Mouse (Mus musculus): ENCODE data around the gene Zfp526. TPM values are rescaled to one million over a fixed set of nuclear protein-coding genes. Genes with fewer than 3 reads are reported as not detected.

Gene Zfp526
- total and polyA plus RNA-seq, 3 experiments = 2.2 to 7.0 (median 6.5) TPM

- H3K27me3 ChIP-seq (replicated peaks) = no peaks in the 10 kb centered on the region
- H3K36me3 ChIP-seq (replicated peaks in 1 of 2; ENCODE audit: control insufficient read depth in 1 of 2, insufficient read depth in 1 of 2, low read length in 1 of 2) = peaks cover 20 to 40% of the 10 kb centered on the region in 2 experiments
- in situ Hi-C loops (cut with MboI; ENCODE audit: low pct_ligation_motif_present, low pct_unique_long_range_greater_than_20kb, low sequenced_read_pairs) (no loop called here), dilution Hi-C loops (cut with MboI; ENCODE audit: extremely low pct_ligation_motif_present, extremely low pct_unique_long_range_greater_than_20kb, low sequenced_read_pairs) (no loop called here)
- peaks cover 9% of the 10 kb centered on the region for H3K79me2 ChIP-seq (replicated peaks; ENCODE audit: control insufficient read depth, extremely low read depth, insufficient read depth, poor library complexity, severe bottlenecking)
- H3K4me2 ChIP-seq (ENCODE audit: insufficient read depth, low read depth, poor library complexity, severe bottlenecking) = peak overlapping the region; percentile 87
- H3K4me3 ChIP-seq (replicated peaks in 1 of 3; ENCODE audit: low read depth in 2 of 3, low read length in 2 of 3, poor library complexity in 1 of 3) = peak overlapping the region; percentile 73 to 86 (median 86)
- H3K9ac ChIP-seq (ENCODE audit: insufficient read depth, low read depth) = peak overlapping the region; percentile 69
- no peaks in the 10 kb centered on the region for H3K9me3 ChIP-seq (replicated peaks; ENCODE audit: low read length)
- peak; percentile 98 for DNase-seq (ENCODE audit: extremely low read depth)
- peak; percentile 67 for TF ChIP-seq MAX (IDR thresholded peaks at IDR 0.05; ENCODE audit: low read length)
- no peak for TF ChIP-seq EP300 (IDR thresholded peaks at IDR 0.05; ENCODE audit: low read length)
- no peak for TF ChIP-seq MEF2A (IDR thresholded peaks at IDR 0.05; ENCODE audit: borderline replicate concordance, low read depth, low read length)
- no peak for TF ChIP-seq RCOR1 (conservative IDR thresholded peaks at IDR 0.05; ENCODE audit: low read depth, low read length)
- TF ChIP-seq E2F4 (IDR thresholded peaks at IDR 0.05; ENCODE audit: insufficient replicate concordance, low read depth, low read length) = no peak
- TF ChIP-seq HCFC1 (IDR thresholded peaks at IDR 0.05; ENCODE audit: low read depth, low read length) = peak; percentile 23
- no peak for TF ChIP-seq USF2 (conservative IDR thresholded peaks at IDR 0.05; ENCODE audit: low read depth, low read length)
- no peak for TF ChIP-seq UBTF (IDR thresholded peaks at IDR 0.05; ENCODE audit: low read depth, low read length)
- TF ChIP-seq JUN (IDR thresholded peaks at IDR 0.05; ENCODE audit: insufficient read depth, low read depth, low read length) = no peak
- no peak for TF ChIP-seq CTCF (conservative IDR thresholded peaks at IDR 0.05 in 1 of 2, IDR thresholded peaks at IDR 0.05 in 1 of 2; ENCODE audit: low read depth in 2 of 2, low read length in 2 of 2)
- TF ChIP-seq ZMIZ1 (IDR thresholded peaks at IDR 0.05; ENCODE audit: low read depth, low read length) = peak; percentile 53; the same call in 1 of the 2 replicates
- TF ChIP-seq RAD21 (IDR thresholded peaks at IDR 0.05; ENCODE audit: low read depth, low read length) = no peak
- peak; percentile 13 for TF ChIP-seq SIN3A (IDR thresholded peaks at IDR 0.05; ENCODE audit: low read length)
- TF ChIP-seq GABPA (IDR thresholded peaks at IDR 0.05; ENCODE audit: insufficient replicate concordance, low read depth, low read length) = no peak
- peak; percentile 60 for TF ChIP-seq MXI1 (IDR thresholded peaks at IDR 0.05; ENCODE audit: low read depth, low read length)
- TF ChIP-seq ELF1 (IDR thresholded peaks at IDR 0.05; ENCODE audit: low read depth, low read length) = 0 out of 2 replicates have a peak, but pooled peaks have one; percentile 40
- TF ChIP-seq KAT2A (IDR thresholded peaks at IDR 0.05; ENCODE audit: insufficient replicate concordance, low read length) = no peak
- TF ChIP-seq PAX5 (IDR thresholded peaks at IDR 0.05; ENCODE audit: low read length) = no peak
- 0 out of 2 replicates have a peak, but pooled peaks have one; percentile 34 for TF ChIP-seq BHLHE40 (IDR thresholded peaks at IDR 0.05; ENCODE audit: low read depth, low read length)
- TF ChIP-seq SMC3 (IDR thresholded peaks at IDR 0.05; ENCODE audit: low read depth, low read length) = no peak
- peak; percentile 5; the same call in 1 of the 2 replicates for TF ChIP-seq MYC (IDR thresholded peaks at IDR 0.05; ENCODE audit: low read depth, low read length)
- peak; percentile 79 for TF ChIP-seq POLR2A (IDR thresholded peaks at IDR 0.05; ENCODE audit: low read depth, low read length)
- TF ChIP-seq ZNF384 (IDR thresholded peaks at IDR 0.05; ENCODE audit: low read depth, low read length) = no peak
- TF ChIP-seq CHD2 (IDR thresholded peaks at IDR 0.05; ENCODE audit: low read length) = no peak
- no peak for TF ChIP-seq CHD1 (IDR thresholded peaks at IDR 0.05; ENCODE audit: low read depth, low read length)
- TF ChIP-seq NELFE (IDR thresholded peaks at IDR 0.05; ENCODE audit: low read depth, low read length) = peak; percentile 76
- peak; percentile 45; the same call in 1 of the 2 replicates for TF ChIP-seq TBP (conservative IDR thresholded peaks at IDR 0.05; ENCODE audit: low read depth, low read length)
- 0 out of 2 replicates have a peak, but pooled peaks have one; percentile 27 for TF ChIP-seq JUND (conservative IDR thresholded peaks at IDR 0.05; ENCODE audit: low read depth, low read length)
- no peak for TF ChIP-seq MAZ (IDR thresholded peaks at IDR 0.05; ENCODE audit: low read depth, low read length)
- TF ChIP-seq MAFK (IDR thresholded peaks at IDR 0.05; ENCODE audit: insufficient replicate concordance, low read length) = no peak
- no peak for TF ChIP-seq ETS1 (conservative IDR thresholded peaks at IDR 0.05; ENCODE audit: low read depth, low read length)
- peak; percentile 96 for TF ChIP-seq NRF1 (IDR thresholded peaks at IDR 0.05; ENCODE audit: low read depth, low read length)
- peak; percentile 65; the same call in 1 of the 2 replicates for TF ChIP-seq POLR2AphosphoS2 (IDR thresholded peaks at IDR 0.05; ENCODE audit: low read depth, low read length)
- TF ChIP-seq TCF12 (IDR thresholded peaks at IDR 0.05; ENCODE audit: low read depth, low read length) = peak; percentile 9; the same call in 1 of the 2 replicates
- TF ChIP-seq ZC3H11A (IDR thresholded peaks at IDR 0.05; ENCODE audit: low read depth, low read length) = no peak
- no peak for TF ChIP-seq USF1 (IDR thresholded peaks at IDR 0.05; ENCODE audit: low read depth, low read length)
- no peak for TF ChIP-seq ZKSCAN1 (IDR thresholded peaks at IDR 0.05; ENCODE audit: borderline replicate concordance, low read depth, low read length)
- TF ChIP-seq IRF4 (IDR thresholded peaks at IDR 0.05; ENCODE audit: low read depth, low read length) = 0 out of 2 replicates have a peak, but pooled peaks have one; percentile 29
- peak overlapping the region; percentile 34 for H3K27ac ChIP-seq (ENCODE audit: insufficient read depth, low read depth)
- peaks cover 3 to 41% of the 10 kb centered on the region in 2 experiments; a peak in 3 of 4 replicates for H3K4me1 ChIP-seq (ENCODE audit: control insufficient read depth in 1 of 2, insufficient read depth in 2 of 2)
Measured at GRCm38 (mm10) chr7:25219756-25220456, 1.3 kb upstream of the Zfp526 start.
